Mouse (Mus musculus) retina, adult 2 months (tissue): ENCODE measurements around the gene Pard3.
A peak's percentile ranks its signal among the peaks of the same experiment; 100 is the strongest.
"Not testable (repeated sequence)": the region's sequence is repeated elsewhere in the genome, so short reads cannot be mapped to it uniquely, and the experiment has no call there.

ENCODE experiments used
- DNase-seq: peaks from one replicate; pipeline ENCODE4 v3.0.0-alpha.2; 2012; ENCODE audit warnings: low read depth, low spot score

Gene Pard3

DNA sequence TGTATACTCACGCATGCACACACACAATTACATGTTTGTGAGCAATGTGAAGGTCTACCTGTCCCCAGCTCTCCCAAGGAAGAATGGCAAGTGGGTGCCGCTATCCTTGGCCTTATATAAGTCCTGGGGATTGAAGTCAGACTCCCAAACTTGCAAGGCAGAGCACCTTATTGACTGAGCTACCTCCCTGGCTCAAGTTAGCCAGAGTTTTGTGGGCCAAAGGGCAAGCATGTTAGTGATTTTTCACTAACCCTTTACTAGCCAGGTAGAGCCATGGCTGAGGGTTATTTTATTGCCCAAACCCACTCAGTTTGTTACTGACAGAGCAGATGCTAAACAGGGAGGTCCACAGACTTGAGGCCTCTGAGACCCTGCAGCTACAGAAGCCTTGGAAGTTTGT is 73.1 kb downstream of the Pard3 start:
- no peak for DNase-seq

GRCm38 (mm10) chr8:127139154-127139553 is 75.5 kb downstream of the Pard3 start:
- DNase-seq, result peak; percentile 39

DNA sequence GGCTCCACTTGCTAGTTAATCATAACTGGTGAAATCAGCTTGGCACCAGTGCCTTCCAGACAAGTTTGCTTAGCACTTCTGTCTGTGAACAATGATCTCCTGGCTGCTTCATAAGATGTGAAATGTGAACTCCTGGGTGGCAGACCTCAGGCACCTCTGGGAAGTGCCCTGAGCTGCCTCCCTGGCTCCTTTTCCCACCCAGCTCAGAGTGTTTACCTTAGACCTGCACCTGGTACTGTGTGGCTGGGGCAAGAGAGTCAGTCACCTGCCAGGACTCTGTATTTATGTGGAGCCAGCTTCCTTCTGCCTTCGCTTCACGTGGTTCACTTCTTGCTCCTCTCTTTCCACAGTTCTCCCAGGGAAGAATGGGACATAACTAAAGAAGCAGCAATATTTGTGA is 77.3 kb downstream of the Pard3 start:
- no peak for DNase-seq

GRCm38 (mm10) chr8:127143641-127144040 is 79.9 kb downstream of the Pard3 start:
- DNase-seq, result no peak

- no peak for DNase-seq
Measured at GRCm38 (mm10) chr8:127144562-127144961, 80.9 kb downstream of the Pard3 start.

GRCm38 (mm10) chr8:127145135-127145534 is 81.4 kb downstream of the Pard3 start:
- DNase-seq, result no peak

DNA sequence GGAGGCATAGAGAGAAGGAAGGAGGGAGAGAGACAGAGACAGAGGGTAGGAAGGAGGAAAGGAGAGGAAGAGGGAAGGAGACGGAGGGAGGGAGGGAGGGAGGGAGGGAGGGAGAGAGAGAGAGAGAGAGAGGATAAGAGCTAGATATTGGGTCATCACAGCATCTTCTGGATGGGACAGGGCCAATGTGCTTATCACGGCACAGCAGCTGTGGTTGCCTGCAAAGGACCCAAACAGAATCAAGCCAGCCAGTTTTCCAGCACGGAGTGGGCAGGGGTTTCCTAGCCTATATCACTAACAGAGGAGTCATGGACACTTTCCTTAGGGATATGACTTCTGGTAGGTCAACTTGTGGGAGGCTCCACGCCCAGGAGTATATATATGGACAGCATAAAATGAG is 82.4 kb downstream of the Pard3 start:
- DNase-seq, result no peak

GRCm38 (mm10) chr8:127148821-127149220 is 85.1 kb downstream of the Pard3 start:
- no peak for DNase-seq

- no peak for DNase-seq
Measured at GRCm38 (mm10) chr8:127150645-127151044, 87.0 kb downstream of the Pard3 start.

GRCm38 (mm10) chr8:127151706-127152105 is 88.0 kb downstream of the Pard3 start:
- no peak for DNase-seq

DNA sequence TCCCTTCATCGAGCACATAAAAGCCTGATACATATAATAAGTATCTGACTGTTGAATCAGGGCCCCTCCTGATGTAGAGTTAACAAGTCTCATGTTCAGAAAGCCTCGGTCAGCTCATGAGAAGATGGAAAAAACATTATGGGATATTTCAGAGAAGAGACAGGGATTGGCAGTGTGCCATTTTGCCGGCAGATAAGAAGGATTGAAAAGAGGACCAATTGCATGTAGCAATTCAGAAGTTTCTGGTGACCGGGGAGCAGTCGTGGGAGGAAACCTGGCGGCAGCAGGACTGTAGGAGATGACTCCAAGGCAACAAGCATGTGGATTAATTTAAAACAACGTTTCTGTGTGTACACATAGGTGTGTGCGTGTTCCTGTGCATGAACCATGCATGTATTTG is 93.4 kb downstream of the Pard3 start:
- no peak for DNase-seq

DNA sequence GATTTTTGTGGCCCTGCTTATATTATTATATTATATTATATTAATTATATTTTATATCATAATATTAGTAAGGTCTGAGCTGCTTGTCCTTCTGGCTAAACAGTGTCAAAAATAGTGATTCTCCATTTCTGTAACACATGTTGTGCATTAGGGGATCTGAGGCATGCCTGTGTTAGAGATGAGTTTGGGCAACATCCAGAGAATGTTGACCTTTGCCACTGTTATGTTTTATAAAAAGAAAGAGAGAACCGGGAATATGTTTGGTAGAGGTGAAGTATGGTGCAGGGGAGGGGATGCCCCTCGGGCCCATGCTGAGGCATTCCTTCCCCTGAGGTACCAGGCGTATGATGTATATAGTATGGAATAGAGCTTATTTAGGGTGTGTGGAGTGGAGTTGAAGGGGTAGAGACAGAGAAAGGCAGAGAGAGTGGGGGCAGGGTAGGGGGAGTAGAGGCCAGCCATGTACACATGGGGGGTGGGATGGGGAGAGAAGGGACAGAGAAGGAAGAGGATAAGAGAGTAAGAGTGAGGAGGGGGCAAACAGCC is 95.8 kb downstream of the Pard3 start:
- DNase-seq, result no peak

DNA sequence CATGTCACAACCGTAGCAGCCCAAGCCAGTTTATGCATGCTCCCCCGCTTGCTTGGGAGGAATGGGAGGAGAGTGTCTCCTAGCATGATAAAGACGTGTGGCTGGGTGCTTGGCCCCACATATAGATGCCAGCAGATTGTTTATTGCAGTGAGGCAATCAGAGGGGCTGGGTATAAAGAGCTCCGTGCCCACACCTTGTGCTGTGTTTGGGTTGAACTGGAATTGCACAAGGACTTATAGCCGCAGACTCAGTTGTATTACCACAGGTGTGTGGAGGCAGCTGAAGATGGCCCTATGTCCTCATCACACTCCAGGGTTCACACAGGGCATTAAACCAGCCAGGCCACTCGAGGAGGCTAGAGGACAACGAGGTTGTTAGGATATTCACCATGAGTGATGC is 98.2 kb downstream of the Pard3 start:
- no peak for DNase-seq

GRCm38 (mm10) chr8:127162821-127163220 is 99.1 kb downstream of the Pard3 start:
- DNase-seq, result no peak

GRCm38 (mm10) chr8:127164326-127165280 is 100.9 kb downstream of the Pard3 start:
- DNase-seq, result no peak

- no peak for DNase-seq
Measured at GRCm38 (mm10) chr8:127168496-127168895, 104.8 kb downstream of the Pard3 start.

DNA sequence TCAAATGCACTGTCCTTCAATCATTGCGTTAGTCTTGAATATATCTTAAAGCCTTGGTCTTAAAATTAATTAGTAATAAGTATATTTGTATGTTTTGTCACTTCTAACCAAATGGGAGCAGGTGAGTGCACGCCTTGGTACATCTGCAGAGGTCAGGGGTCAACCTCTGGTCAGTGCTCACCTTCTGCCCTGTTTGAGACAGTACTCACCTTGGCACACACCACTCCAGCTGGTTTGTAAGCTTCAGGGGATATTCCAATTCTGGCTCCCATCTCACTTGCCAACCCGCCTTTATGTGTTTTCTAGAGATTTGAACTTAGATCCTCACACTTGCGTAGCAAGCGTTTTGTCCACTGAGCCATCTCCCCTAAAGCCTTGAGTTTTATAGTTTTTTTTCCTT is 105.7 kb downstream of the Pard3 start:
- no peak for DNase-seq

- not testable (repeated sequence) for DNase-seq
Measured at GRCm38 (mm10) chr8:127170372-127170771, 106.7 kb downstream of the Pard3 start.

DNA sequence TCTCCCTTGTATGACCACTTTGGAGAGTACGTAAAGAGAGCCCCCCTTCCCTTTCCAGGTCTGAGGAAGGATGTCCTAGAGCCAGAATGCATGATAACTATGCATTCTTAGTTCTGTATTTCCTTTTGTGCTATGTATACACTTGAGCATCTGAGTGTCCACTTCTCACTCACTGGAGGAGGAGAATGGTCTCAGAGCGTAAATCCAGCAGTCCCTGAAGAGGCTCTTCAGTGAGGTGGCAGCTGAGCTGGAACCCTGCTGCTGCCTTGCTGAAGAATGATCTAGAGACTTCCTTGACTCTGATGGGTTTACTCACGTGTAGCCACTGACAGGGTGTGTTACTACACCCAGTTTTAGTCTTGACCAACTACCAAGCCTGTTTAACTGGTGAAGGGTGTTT is 107.2 kb downstream of the Pard3 start:
- no peak for DNase-seq

- no peak for DNase-seq
Measured at GRCm38 (mm10) chr8:127173483-127173882, 109.8 kb downstream of the Pard3 start.

DNA sequence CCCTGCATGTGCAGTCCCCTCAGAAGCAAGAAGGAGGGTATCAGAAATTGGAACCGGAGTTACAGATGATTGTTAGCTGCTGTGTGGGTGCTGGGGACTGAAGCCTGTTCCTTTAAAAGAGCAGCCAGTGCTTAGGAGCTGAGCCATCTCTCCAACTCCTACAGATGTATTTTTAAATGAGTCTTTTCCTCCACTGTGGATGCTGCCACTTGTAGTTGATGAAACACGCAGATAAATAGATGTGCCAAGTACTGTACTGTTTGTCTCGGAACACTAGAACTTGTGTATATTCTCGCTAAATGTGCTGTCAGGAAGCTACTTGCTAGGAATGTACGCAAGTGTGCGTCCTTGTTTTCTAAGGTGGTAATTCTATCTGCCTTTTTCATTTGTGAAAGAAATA is 110.7 kb downstream of the Pard3 start:
- no peak for DNase-seq

GRCm38 (mm10) chr8:127175160-127175836 is 111.6 kb downstream of the Pard3 start:
- no peak for DNase-seq

DNA sequence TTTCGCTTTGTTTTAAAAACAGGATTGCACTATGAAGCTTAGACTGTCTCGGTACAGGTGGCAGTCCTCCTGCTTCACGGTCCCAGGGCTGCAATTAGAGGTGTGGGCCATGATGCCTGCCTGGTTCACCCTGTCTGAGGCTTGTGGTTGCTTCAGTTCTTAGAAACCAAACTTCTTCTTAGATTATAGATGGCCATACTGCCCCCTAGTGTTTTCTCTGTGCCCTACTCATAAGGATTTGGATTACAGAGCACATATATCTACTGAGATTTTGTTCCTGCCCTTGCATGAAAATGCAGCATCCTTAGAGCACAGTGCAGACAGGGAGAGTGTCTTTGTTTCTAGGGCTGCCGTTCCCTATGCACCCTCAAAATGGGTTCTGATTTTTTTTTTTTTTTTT is 114.9 kb downstream of the Pard3 start:
- DNase-seq, result peak; percentile 44
